Mouse (Mus musculus): Measurements from ENCODE around the gene Rtn4rl1. TPM values are rescaled to one million over a fixed set of nuclear protein-coding genes. Genes with fewer than 3 reads are reported as not detected.

Rtn4rl1 gene
- polyA plus RNA-seq, 1 experiment: 2.7 TPM

DNA sequence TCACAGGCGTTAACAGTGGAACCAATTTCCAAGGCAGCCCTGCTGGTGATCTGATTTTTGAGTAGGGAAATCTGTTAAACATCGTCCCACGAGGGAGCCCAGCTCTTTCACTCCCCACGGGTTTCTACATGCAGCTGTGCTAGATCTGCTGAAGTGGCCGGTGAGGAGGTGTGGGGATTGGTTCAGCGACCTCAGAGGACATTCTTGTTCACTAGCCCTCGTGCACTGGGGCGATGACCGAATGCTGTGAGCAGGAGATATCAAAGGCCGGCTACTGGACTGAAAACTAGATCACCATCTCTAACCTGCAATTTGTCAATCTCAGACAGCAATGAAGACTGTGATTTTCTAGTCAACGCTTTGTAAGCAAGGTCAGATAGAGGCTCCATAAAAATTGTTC is 104.9 kb downstream of the Rtn4rl1 start:
- no peak for TF ChIP-seq CTCF (IDR thresholded peaks at IDR 0.05; ENCODE audit: borderline replicate concordance, insufficient read depth, low read length)
- no peak for TF ChIP-seq POLR2A (IDR thresholded peaks at IDR 0.05; ENCODE audit: low read depth, low read length)
- no peak overlapping the region for H3K4me3 ChIP-seq (ENCODE audit: insufficient read depth, low read length)
- H3K27ac ChIP-seq (ENCODE audit: insufficient read depth, low read length): no peak overlapping the region
- H3K4me1 ChIP-seq (ENCODE audit: control insufficient read depth, insufficient read depth, low read length): no peaks in the 10 kb centered on the region

DNA sequence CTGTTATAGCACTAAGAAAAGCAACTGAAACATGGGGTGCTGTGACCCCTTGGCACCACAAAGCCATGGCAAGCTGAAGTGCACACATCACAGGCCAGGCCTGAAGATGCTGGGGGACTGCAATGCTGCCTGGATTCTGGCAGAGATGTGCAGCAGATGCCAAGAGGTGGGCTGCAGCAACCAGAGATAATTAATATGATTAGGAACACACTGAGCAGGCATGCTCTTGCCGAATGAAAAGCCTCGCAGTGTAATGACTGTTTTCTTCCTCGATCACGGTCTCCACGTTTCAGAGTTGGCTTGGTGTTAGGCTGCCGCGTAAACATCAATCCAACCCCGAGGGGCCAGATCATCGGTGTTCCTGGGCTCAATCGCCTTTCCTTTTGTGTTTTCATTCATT is 106.2 kb downstream of the Rtn4rl1 start:
- TF ChIP-seq POLR2A (IDR thresholded peaks at IDR 0.05; ENCODE audit: low read depth, low read length): no peak
- TF ChIP-seq CTCF (IDR thresholded peaks at IDR 0.05; ENCODE audit: borderline replicate concordance, insufficient read depth, low read length): no peak
- Histone ChIP-seq H3K4me1 (ENCODE audit: control insufficient read depth, insufficient read depth, low read length) (no peaks in the 10 kb centered on the region), H3K27ac (ENCODE audit: insufficient read depth, low read length) (no peak overlapping the region), H3K4me3 (ENCODE audit: insufficient read depth, low read length) (no peak overlapping the region)

DNA sequence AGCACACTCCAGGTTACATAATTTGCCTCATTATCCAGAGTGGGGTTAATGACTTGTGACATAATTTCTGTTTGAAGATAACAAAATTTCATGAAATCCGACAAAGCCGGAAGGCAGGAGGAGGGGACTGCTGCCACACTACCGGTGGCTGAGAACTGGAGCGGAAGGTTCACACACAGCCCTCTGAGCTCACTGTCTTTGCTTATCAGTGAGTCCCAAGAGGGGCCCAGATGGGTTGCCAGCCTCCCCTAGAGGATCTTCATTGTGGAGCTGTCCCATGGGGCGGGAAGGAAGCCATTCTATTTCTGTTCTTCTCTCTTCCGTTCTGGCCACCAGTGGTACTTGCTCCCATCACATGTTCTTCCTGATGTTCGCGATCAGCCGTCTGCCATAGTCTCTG is 107.4 kb downstream of the Rtn4rl1 start:
- TF ChIP-seq POLR2A (IDR thresholded peaks at IDR 0.05; ENCODE audit: low read depth, low read length): no peak
- no peak for TF ChIP-seq CTCF (IDR thresholded peaks at IDR 0.05; ENCODE audit: borderline replicate concordance, insufficient read depth, low read length)
- no peaks in the 10 kb centered on the region for H3K4me1 ChIP-seq (ENCODE audit: control insufficient read depth, insufficient read depth, low read length)
- H3K4me3 ChIP-seq (ENCODE audit: insufficient read depth, low read length): no peak overlapping the region
- H3K27ac ChIP-seq (ENCODE audit: insufficient read depth, low read length): no peak overlapping the region

DNA sequence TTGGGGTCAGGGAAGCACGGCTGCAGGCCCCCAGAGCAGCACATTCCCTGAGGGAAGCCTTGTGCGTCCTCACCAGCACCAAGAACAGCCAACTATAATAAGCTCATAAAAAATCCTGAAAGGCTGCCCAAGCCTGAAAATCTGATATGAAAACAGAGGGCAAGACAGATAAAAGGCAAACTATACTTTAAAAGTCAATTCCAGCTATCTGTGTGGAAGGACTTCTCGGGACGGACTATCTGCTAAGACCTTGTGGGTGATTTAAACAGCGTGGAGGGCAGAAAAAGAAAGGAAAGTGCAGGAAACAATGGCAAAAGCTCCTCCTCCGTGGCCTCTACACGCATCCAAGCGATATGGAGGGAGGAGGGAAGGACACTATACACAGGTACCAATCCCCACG is 111.2 kb downstream of the Rtn4rl1 start:
- no peak overlapping the region for H3K27ac ChIP-seq (ENCODE audit: insufficient read depth, low read length)
- no peak for TF ChIP-seq POLR2A (IDR thresholded peaks at IDR 0.05; ENCODE audit: low read depth, low read length)
- no peak overlapping the region for H3K4me3 ChIP-seq (ENCODE audit: insufficient read depth, low read length)
- no peaks in the 10 kb centered on the region for H3K4me1 ChIP-seq (ENCODE audit: control insufficient read depth, insufficient read depth, low read length)

DNA sequence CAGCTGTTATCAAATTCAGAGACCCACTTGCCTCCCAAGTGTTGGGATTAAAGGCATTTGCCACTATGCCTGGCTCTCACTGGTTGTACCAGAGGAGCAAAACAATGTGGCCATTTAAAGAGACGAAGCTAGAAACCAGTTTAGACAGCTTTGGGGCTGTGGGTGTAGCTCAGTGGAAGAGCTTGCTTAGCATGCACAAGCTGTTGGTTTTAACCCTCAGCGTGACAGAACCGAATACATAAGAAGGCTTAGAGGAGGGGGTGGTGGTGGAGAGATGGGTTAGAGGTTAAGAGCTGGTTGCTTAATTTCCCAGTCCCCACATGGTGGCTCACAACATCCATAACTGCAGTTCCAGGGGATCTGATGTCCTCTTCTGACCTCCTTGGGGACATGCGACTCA is 115.1 kb downstream of the Rtn4rl1 start:
- H3K4me1 ChIP-seq (ENCODE audit: control insufficient read depth, insufficient read depth, low read length): no peaks in the 10 kb centered on the region
- TF ChIP-seq POLR2A (IDR thresholded peaks at IDR 0.05; ENCODE audit: low read depth, low read length): no peak
- no peak for TF ChIP-seq CTCF (IDR thresholded peaks at IDR 0.05; ENCODE audit: borderline replicate concordance, insufficient read depth, low read length)
- H3K4me3 ChIP-seq (ENCODE audit: insufficient read depth, low read length): no peak overlapping the region
- no peak overlapping the region for H3K27ac ChIP-seq (ENCODE audit: insufficient read depth, low read length)

DNA sequence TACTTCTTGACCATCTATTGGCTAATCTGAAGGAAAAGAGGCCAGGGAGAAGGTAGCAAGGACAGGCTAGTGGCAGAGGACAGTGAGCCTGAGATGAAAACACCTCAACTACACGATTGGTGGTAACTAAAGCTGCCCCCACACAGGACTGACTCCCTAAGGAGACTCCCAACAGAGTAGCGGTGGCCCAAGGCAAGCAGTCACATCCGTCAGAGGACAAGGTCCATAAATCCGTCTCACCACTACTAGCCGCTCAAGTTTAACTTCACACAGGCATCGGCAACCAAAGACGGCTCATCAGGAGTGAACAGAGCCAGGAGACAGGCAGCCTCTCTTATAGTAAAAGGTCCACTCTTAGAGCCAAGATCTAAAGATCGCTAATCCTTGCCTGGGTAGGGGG is 117.2 kb downstream of the Rtn4rl1 start:
- TF ChIP-seq POLR2A (IDR thresholded peaks at IDR 0.05; ENCODE audit: low read depth, low read length) (no peak), CTCF (IDR thresholded peaks at IDR 0.05; ENCODE audit: borderline replicate concordance, insufficient read depth, low read length) (no peak)
- 0 out of 2 replicates have a peak, but pooled peaks cover 5% of the 10 kb centered on the region for H3K4me1 ChIP-seq (ENCODE audit: control insufficient read depth, insufficient read depth, low read length)
- H3K27ac ChIP-seq (ENCODE audit: insufficient read depth, low read length): no peak overlapping the region
- H3K4me3 ChIP-seq (ENCODE audit: insufficient read depth, low read length): no peak overlapping the region

DNA sequence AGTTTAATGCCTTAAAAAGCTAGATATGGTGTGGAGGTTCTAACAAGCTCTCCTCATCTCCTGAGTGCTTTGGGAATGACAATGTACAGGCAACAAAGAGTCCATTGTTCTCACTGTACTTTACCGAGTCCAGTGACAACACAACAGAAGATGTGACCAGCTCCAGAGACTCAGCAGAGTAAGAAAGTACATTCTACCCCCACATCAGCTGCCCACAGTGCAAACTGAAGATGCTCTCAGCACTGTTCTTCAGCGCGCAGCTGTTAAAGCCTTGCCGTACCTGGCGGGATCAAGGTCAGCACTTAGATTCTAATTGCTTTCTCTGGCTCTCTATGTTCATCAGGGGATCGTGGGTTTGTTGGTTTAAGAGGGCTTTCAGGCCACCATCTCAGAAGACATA is 118.2 kb downstream of the Rtn4rl1 start:
- H3K4me1 ChIP-seq (ENCODE audit: control insufficient read depth, insufficient read depth, low read length): 0 out of 2 replicates have a peak, but pooled peaks cover 5% of the 10 kb centered on the region
- H3K27ac ChIP-seq (ENCODE audit: insufficient read depth, low read length): no peak overlapping the region
- TF ChIP-seq CTCF (IDR thresholded peaks at IDR 0.05; ENCODE audit: borderline replicate concordance, insufficient read depth, low read length) (no peak), POLR2A (IDR thresholded peaks at IDR 0.05; ENCODE audit: low read depth, low read length) (no peak)
- H3K4me3 ChIP-seq (ENCODE audit: insufficient read depth, low read length): no peak overlapping the region

DNA sequence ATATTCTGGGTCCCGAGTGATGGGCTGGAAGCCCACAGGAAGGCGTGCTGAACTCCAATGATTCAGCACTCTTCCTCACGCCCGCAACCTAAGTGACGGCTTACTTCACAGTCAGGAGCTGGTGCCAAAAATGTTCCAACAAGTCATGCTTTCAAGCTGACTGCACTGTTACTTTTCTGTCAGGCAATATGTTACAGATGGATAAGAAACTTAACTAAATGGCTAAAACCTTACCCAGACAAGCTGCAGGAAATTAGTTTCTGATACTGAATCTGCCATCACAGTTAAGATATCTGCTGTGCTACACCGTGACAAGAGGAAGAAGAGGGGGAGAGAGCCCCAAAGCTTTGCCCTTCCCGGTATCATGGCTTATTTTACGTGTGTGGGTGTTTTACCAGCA is 120.3 kb downstream of the Rtn4rl1 start:
- TF ChIP-seq POLR2A (IDR thresholded peaks at IDR 0.05; ENCODE audit: low read depth, low read length): no peak
- no peak for TF ChIP-seq CTCF (IDR thresholded peaks at IDR 0.05; ENCODE audit: borderline replicate concordance, insufficient read depth, low read length)
- peak overlapping the region; percentile 51; the same call in 1 of the 2 replicates for H3K27ac ChIP-seq (ENCODE audit: insufficient read depth, low read length)
- 0 out of 2 replicates have a peak, but pooled peaks cover 5% of the 10 kb centered on the region for H3K4me1 ChIP-seq (ENCODE audit: control insufficient read depth, insufficient read depth, low read length)
- H3K4me3 ChIP-seq (ENCODE audit: insufficient read depth, low read length): no peak overlapping the region

Other genes starting within 250 kb of the Rtn4rl1 start
- 20.7 and 29.3 TPM in 2 replicates for gene Hic1, start 24.3 kb upstream of the Rtn4rl1 start, polyA plus RNA-seq (2011; ENCODE audit: insufficient read length, low read depth, missing spikeins)
- 20.4 and 28.9 TPM in 2 replicates for gene Ovca2, start 14.9 kb upstream of the Rtn4rl1 start, polyA plus RNA-seq (2011; ENCODE audit: insufficient read length, low read depth, missing spikeins)
- gene Dph1, start 2.5 kb upstream of the Rtn4rl1 start, polyA plus RNA-seq (2011; ENCODE audit: insufficient read length, low read depth, missing spikeins): 15.7 and 18.7 TPM in 2 replicates
- gene Rpa1, start 154.5 kb downstream of the Rtn4rl1 start, polyA plus RNA-seq (2011; ENCODE audit: insufficient read length, low read depth, missing spikeins): 98.3 and 104 TPM in 2 replicates
- gene Smyd4, start 154.7 kb downstream of the Rtn4rl1 start, polyA plus RNA-seq (2011; ENCODE audit: insufficient read length, low read depth, missing spikeins): 6.5 and 7.3 TPM in 2 replicates
- gene Serpinf1, start 228.9 kb downstream of the Rtn4rl1 start, polyA plus RNA-seq (2011; ENCODE audit: insufficient read length, low read depth, missing spikeins): 1,069 and 1,358 TPM in 2 replicates
- gene Serpinf2, start 245.8 kb downstream of the Rtn4rl1 start, polyA plus RNA-seq (2011; ENCODE audit: insufficient read length, low read depth, missing spikeins): not detected in 2 replicates